Mouse (Mus musculus) G1E (cell line): ENCODE measurements around the gene Rreb1.

Experiments
- CTCF ChIP-seq: IDR thresholded peaks from 2 replicates; pipeline ENCODE4 v1.5.1; 2012; ENCODE audit warnings: low read depth, low read length, inconsistent platforms, mixed read lengths
- GATA1 ChIP-seq: IDR thresholded peaks from 2 replicates; pipeline ENCODE4 v1.6.1; 2012; ENCODE audit warnings: borderline replicate concordance, low read length, inconsistent platforms, mixed read lengths
- GATA2 ChIP-seq: IDR thresholded peaks from 2 replicates; pipeline ENCODE4 v1.6.1; 2012; ENCODE audit warnings: low read depth, low read length, inconsistent platforms, borderline replicate concordance
- POLR2AphosphoS5 ChIP-seq: IDR thresholded peaks from 2 replicates; pipeline ENCODE4 v1.6.1; 2012; ENCODE audit warnings: low read depth, low read length, inconsistent platforms; ENCODE audit not compliant: insufficient replicate concordance
- TAL1 ChIP-seq: conservative IDR thresholded peaks from 2 replicates; pipeline ENCODE4 v1.6.1; 2012; ENCODE audit warnings: low read depth, low read length, inconsistent platforms, mixed read lengths

DNA sequence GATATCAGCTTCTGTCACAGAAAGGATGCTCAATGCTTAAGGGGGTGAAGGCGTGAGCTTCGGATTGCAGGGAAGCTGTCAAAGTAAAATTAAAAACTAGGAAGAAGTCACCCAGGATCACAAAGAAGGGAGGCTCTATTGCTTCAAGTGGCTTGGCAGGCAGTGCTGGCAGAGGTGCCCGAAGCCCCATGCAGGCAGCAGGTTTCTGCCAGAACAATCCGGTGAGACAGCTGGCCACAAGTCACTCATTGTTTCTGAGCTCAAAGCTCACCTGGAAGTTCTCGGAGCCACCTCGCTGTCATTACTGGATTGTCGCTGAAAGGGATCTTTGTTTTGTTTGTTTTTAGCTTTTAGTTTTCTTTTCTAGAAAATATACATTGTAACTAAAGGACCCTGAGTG is 49.6 kb upstream of the Rreb1 start:
- TF ChIP-seq CTCF (no peak), GATA1 (no peak), TAL1 (no peak), GATA2 (no peak), POLR2AphosphoS5 (no peak)
